Mouse (Mus musculus): ENCODE data around the gene Opn1sw. TPM values are rescaled to one million over a fixed set of nuclear protein-coding genes. Genes with fewer than 3 reads are reported as not detected.
"Not testable (repeated sequence)": the region's sequence is repeated elsewhere in the genome, so short reads cannot be mapped to it uniquely, and the experiment has no call there.

Gene Opn1sw
- total RNA-seq, 2 experiments from 2014 or later, result 0.44 to 0.98 TPM

- DNase-seq (ENCODE audit: low spot score in 2 of 2), result peak; percentile 99 to 100
Observed at GRCm38 (mm10) chr6:29347665-29348370, 40.5 kb downstream of the Opn1sw start, which contains the start of gene Calu. TSS of gene Calu (plus strand) at chr6:29348069.

GRCm38 (mm10) chr6:29347189-29347588 lies 41.1 kb downstream of the Opn1sw start:
- DNase-seq (ENCODE audit: low spot score in 2 of 2), result no peak

- DNase-seq (ENCODE audit: low spot score in 2 of 2), result not testable (repeated sequence)
Observed at GRCm38 (mm10) chr6:29346512-29346911, 41.8 kb downstream of the Opn1sw start.

DNA sequence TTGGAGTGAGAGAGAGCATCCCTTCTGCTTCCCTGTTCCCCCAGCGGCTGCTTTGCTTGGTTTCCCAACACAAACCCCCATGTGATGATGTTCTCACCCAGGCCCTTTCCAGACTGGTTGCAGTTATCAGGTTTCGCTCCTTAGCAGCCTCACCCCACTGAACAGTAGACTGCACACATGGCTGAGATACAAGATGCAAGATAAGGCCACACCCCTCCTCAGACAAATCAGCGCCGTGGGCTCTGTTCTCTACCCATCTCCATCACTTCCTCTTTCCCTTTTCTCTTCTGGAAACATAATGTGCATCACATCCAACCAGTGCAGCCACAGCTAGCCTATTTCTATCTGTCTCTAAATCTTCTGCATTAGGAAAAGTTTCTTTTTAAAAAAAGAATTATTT lies 58.8 kb downstream of the Opn1sw start:
- no peak for DNase-seq (ENCODE audit: low spot score in 2 of 2)

- no peak for DNase-seq (ENCODE audit: low spot score in 2 of 2)
Observed at GRCm38 (mm10) chr6:29326961-29327360, 61.3 kb downstream of the Opn1sw start.

Small RNAs within 50 kb of the gene (microRNA-seq; reads per million reads assigned to microRNA genes)
- gene Gm26220 (not detected), gene Gm44354 (not detected)

Other genes starting within 250 kb of the Opn1sw start
- gene Rbm28, start 223.5 kb downstream of the Opn1sw start, total RNA-seq (2021), result 10 to 100 TPM; 20.6 to 21.7 TPM
- 1 to 10 TPM; 1.0 to 1.4 TPM for gene Prrt4, start 208.9 kb downstream of the Opn1sw start, total RNA-seq (2021)
- gene Impdh1, start 172.1 kb downstream of the Opn1sw start, total RNA-seq (2021), result 10 to 100 TPM; 25.3 to 29.8 TPM
- gene Hilpda, start 116.0 kb downstream of the Opn1sw start, total RNA-seq (2021), result 1 to 10 TPM; 7.5 to 9.5 TPM
- under 1 TPM in 1 of 2 experiments, not detected in 1; 0.31 TPM for gene Fam71f2, start 108.9 kb downstream of the Opn1sw start, total RNA-seq (2021)
- gene Fam71f1, start 69.3 kb downstream of the Opn1sw start, total RNA-seq (2021), result not detected
- gene Calu, start 40.4 kb downstream of the Opn1sw start, total RNA-seq (2021), result 100 to 1,000 TPM; 266 to 268 TPM
- gene Ccdc136, start 7.8 kb upstream of the Opn1sw start, total RNA-seq (2021), result 10 to 100 TPM; 20.1 to 28.9 TPM
- 100 to 1,000 TPM; 491 to 520 TPM for gene Flnc, start 44.8 kb upstream of the Opn1sw start, total RNA-seq (2021)
- gene Atp6v1f, start 79.2 kb upstream of the Opn1sw start, total RNA-seq (2021), result 10 to 100 TPM; 90.5 to 92.1 TPM
- not detected for gene Atp6v1fnb, start 83.0 kb upstream of the Opn1sw start, total RNA-seq (2021)
- gene Kcp, start 119.5 kb upstream of the Opn1sw start, total RNA-seq (2021), result 10 to 100 TPM; 37.6 to 40.5 TPM
- 1 to 10 TPM; 3.7 to 4.5 TPM for gene Irf5, start 138.2 kb upstream of the Opn1sw start, total RNA-seq (2021)
- gene Tnpo3, start 221.4 kb upstream of the Opn1sw start, total RNA-seq (2021), result 10 to 100 TPM; 47.2 to 52.3 TPM